Mouse (Mus musculus) lung, embryonic 16.5 days (tissue): ENCODE results near the gene Spag5. TPM values are rescaled to one million over a fixed set of nuclear protein-coding genes. Genes with fewer than 3 reads are reported as not detected.

ENCODE experiments used
- ATAC-seq: fragments of 200-750 bp; cut with Nextera tagmentation; 2 replicates; pipeline ENCODE4 v1.8.0; 2017; ENCODE audit warnings: low read depth, mild to moderate bottlenecking, moderate library complexity
- H3K27ac ChIP-seq: fragments of 300-500 bp; sonication (generic); 2 replicates; pipeline ENCODE4 v1.5.1; 2014; ENCODE audit warnings: mild to moderate bottlenecking, control low read depth, low read length
- H3K27me3 ChIP-seq: fragments of 300-500 bp; sonication (generic); 2 replicates; pipeline ENCODE4 v1.6.1; 2014; ENCODE audit warnings: low read depth, low read length, mixed read lengths; ENCODE audit not compliant: control insufficient read depth, insufficient read depth
- H3K36me3 ChIP-seq: fragments of 300-500 bp; sonication (generic); 2 replicates; pipeline ENCODE4 v1.6.1; 2014; ENCODE audit warnings: low read length; ENCODE audit not compliant: control insufficient read depth, insufficient read depth
- H3K4me1 ChIP-seq: fragments of 300-500 bp; sonication (generic); replicated peaks from 2 replicates; pipeline ENCODE4 v1.6.1; 2014; ENCODE audit warnings: low read length, mixed read lengths; ENCODE audit not compliant: control insufficient read depth, insufficient read depth
- H3K4me2 ChIP-seq: fragments of 300-500 bp; sonication (generic); 2 replicates; pipeline ENCODE4 v1.6.1; 2014; ENCODE audit warnings: low read depth, low read length, control low read depth
- H3K4me3 ChIP-seq: fragments of 300-500 bp; sonication (generic); 2 replicates; pipeline ENCODE4 v1.5.1; 2014; ENCODE audit warnings: mild to moderate bottlenecking, low read length, control low read depth
- H3K9ac ChIP-seq: fragments of 300-500 bp; sonication (generic); 2 replicates; pipeline ENCODE4 v1.6.1; 2014; ENCODE audit warnings: low read length, control low read depth
- H3K9me3 ChIP-seq: fragments of 300-500 bp; sonication (generic); 2 replicates; pipeline ENCODE4 v1.6.1; 2016; ENCODE audit warnings: low read length; ENCODE audit not compliant: control insufficient read depth
- WGBS: fragments of 180-500 bp; shearing (Covaris S2); extraction: QIAGEN DNeasy Blood & Tissue Kit; methylation state at CpG from one replicate; pipeline ENCODE4 v1.1.7; 2014; 5-methylcytosine and 5-hydroxymethylcytosine counted together
- polyA plus RNA-seq: library from polyadenylated mRNA; unstranded; fragments of >200 nt; fragmentation: Nextera tagmentation; extraction: Ambion mirVana; gene quantifications from 2 replicates; pipeline ENCODE4 v1.2.1, GENCODE M21; 2015

The Spag5 gene
- polyA plus RNA-seq, 1 experiment from 2014 or later = 46.7 TPM

DNA sequence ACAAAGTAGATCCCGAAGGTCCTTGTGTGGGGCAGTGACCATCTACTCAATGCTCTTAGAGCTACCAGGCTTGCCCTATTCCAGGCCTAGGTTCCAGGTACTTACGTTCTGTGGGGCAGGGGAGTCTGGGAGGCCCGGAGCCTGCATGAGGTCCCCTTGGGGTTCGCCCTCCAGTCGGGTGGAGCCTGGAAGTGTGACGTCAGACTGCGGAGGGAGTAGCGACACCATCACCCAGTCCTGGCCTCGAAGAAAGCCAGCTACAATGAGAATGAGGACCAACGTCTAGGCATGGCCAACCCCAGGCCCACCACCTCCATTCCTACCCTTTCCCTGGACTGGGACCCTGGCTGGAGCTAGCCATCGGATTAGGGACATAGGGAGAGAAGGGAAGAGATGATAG is 70.4 kb downstream of the Spag5 start:
- Histone ChIP-seq H3K27me3 (no peaks in the 10 kb centered on the region), H3K4me3 (no peak overlapping the region), H3K27ac (no peak overlapping the region), H3K4me1 (peaks cover 5% of the 10 kb centered on the region; the same call in 1 of the 2 replicates), H3K4me2 (no peak overlapping the region), H3K36me3 (no peaks in the 10 kb centered on the region), H3K9ac (no peak overlapping the region), H3K9me3 (no peaks in the 10 kb centered on the region)
- no peak for ATAC-seq
- 91% methylated on average over 11 of the region's 11 CpGs for WGBS

Other genes starting within 250 kb of the Spag5 start
- 35.0 and 35.1 TPM in 2 replicates for gene Eral1, start 221.1 kb upstream of the Spag5 start, polyA plus RNA-seq
- 13.6 and 17.1 TPM in 2 replicates for gene Fam222b, start 206.9 kb upstream of the Spag5 start, polyA plus RNA-seq
- gene Traf4, start 135.9 kb upstream of the Spag5 start, polyA plus RNA-seq = 84.2 and 96.3 TPM in 2 replicates
- 20.6 and 22.3 TPM in 2 replicates for gene Nek8, start 124.9 kb upstream of the Spag5 start, polyA plus RNA-seq
- gene Tlcd1, start 124.8 kb upstream of the Spag5 start, polyA plus RNA-seq = 24.4 and 25.9 TPM in 2 replicates
- gene Rpl23a, start 117.9 kb upstream of the Spag5 start, polyA plus RNA-seq = 1,346 and 1,426 TPM in 2 replicates
- 117 and 129 TPM in 2 replicates for gene Rab34, start 113.1 kb upstream of the Spag5 start, polyA plus RNA-seq
- 5.3 and 6.8 TPM in 2 replicates for gene Proca1, start 108.1 kb upstream of the Spag5 start, polyA plus RNA-seq
- 81.9 and 84.7 TPM in 2 replicates for gene Sdf2, start 55.8 kb upstream of the Spag5 start, polyA plus RNA-seq
- 24.6 and 26.2 TPM in 2 replicates for gene Supt6, start 55.5 kb upstream of the Spag5 start, polyA plus RNA-seq
- gene 2610507B11Rik, start 39.8 kb upstream of the Spag5 start, polyA plus RNA-seq = 59.5 and 63.5 TPM in 2 replicates
- 0.13 and 0.35 TPM in 2 replicates for gene BC030499, start 10.7 kb upstream of the Spag5 start, polyA plus RNA-seq
- gene Aldoc, start 21.4 kb downstream of the Spag5 start, polyA plus RNA-seq = 8.9 and 12.1 TPM in 2 replicates
- gene Pigs, start 26.9 kb downstream of the Spag5 start, polyA plus RNA-seq = 81.8 and 84.8 TPM in 2 replicates
- 26.6 and 27.2 TPM in 2 replicates for gene Unc119, start 42.0 kb downstream of the Spag5 start, polyA plus RNA-seq
- 0.77 and 1.2 TPM in 2 replicates for gene Foxn1, start 85.0 kb downstream of the Spag5 start, polyA plus RNA-seq
- 0.15 and 0.47 TPM in 2 replicates for gene Slc13a2, start 120.7 kb downstream of the Spag5 start, polyA plus RNA-seq
- 12.2 TPM in 2 replicates for gene Slc46a1, start 164.2 kb downstream of the Spag5 start, polyA plus RNA-seq
- gene Sarm1, start 196.2 kb downstream of the Spag5 start, polyA plus RNA-seq = 0.97 and 1.2 TPM in 2 replicates
- gene Vtn, start 197.6 kb downstream of the Spag5 start, polyA plus RNA-seq = 1.5 and 14.5 TPM in 2 replicates
- gene Sebox, start 201.9 kb downstream of the Spag5 start, polyA plus RNA-seq = not detected in 2 replicates
- gene Tmem199, start 210.6 kb downstream of the Spag5 start, polyA plus RNA-seq = 44.9 and 48.3 TPM in 2 replicates
- gene Poldip2, start 210.7 kb downstream of the Spag5 start, polyA plus RNA-seq = 142 TPM in 2 replicates
- 80.2 and 85.1 TPM in 2 replicates for gene Tnfaip1, start 234.8 kb downstream of the Spag5 start, polyA plus RNA-seq
- 145 and 154 TPM in 2 replicates for gene Ift20, start 234.8 kb downstream of the Spag5 start, polyA plus RNA-seq
- 64.7 and 71.5 TPM in 2 replicates for gene Tmem97, start 249.2 kb downstream of the Spag5 start, polyA plus RNA-seq